Mouse (Mus musculus) hindbrain, embryonic 15.5 days (tissue): ENCODE measurements around the gene Znfx1. TPM values are rescaled to one million over a fixed set of nuclear protein-coding genes. Genes with fewer than 3 reads are reported as not detected.
"Not testable (repeated sequence)": the region's sequence is repeated elsewhere in the genome, so short reads cannot be mapped to it uniquely, and the experiment has no call there.

ENCODE experiments used
- ATAC-seq: fragments of 200-750 bp; cut with Nextera tagmentation; 2 replicates; pipeline ENCODE4 v1.8.0; 2017; ENCODE audit warnings: low read depth, moderate number of reproducible peaks, moderate TSS enrichment; ENCODE audit not compliant: low FRiP score
- H3K27ac ChIP-seq: fragments of 300-500 bp; sonication (generic); replicated peaks from 2 replicates; pipeline ENCODE4 v1.5.1; 2015; ENCODE audit warnings: mild to moderate bottlenecking, inconsistent platforms
- H3K27me3 ChIP-seq: fragments of 300-500 bp; sonication (generic); 2 replicates; pipeline ENCODE4 v1.6.1; 2015; ENCODE audit warnings: control low read depth, inconsistent platforms
- H3K36me3 ChIP-seq: fragments of 300-500 bp; sonication (generic); 2 replicates; pipeline ENCODE4 v1.6.1; 2015; ENCODE audit warnings: control low read depth, inconsistent platforms
- H3K4me1 ChIP-seq: fragments of 300-500 bp; sonication (generic); replicated peaks from 2 replicates; pipeline ENCODE4 v1.6.1; 2015; ENCODE audit warnings: control low read depth, inconsistent platforms
- H3K4me2 ChIP-seq: fragments of 300-500 bp; sonication (generic); 2 replicates; pipeline ENCODE4 v1.6.1; 2015; ENCODE audit warnings: moderate library complexity, mild to moderate bottlenecking, inconsistent platforms
- H3K4me3 ChIP-seq: fragments of 300-500 bp; sonication (generic); 2 replicates; pipeline ENCODE4 v1.5.1; 2015; ENCODE audit warnings: mild to moderate bottlenecking, inconsistent platforms
- H3K9ac ChIP-seq: fragments of 300-500 bp; sonication (generic); 2 replicates; pipeline ENCODE4 v1.6.1; 2015; ENCODE audit warnings: inconsistent platforms
- H3K9me3 ChIP-seq: fragments of 300-500 bp; sonication (generic); 2 replicates; pipeline ENCODE4 v1.6.1; 2016; ENCODE audit warnings: control low read depth, inconsistent platforms
- WGBS: fragments of 180-500 bp; shearing (Covaris S2); methylation state at CpG from one replicate; pipeline ENCODE4 v1.1.7; 2015; 5-methylcytosine and 5-hydroxymethylcytosine counted together
- polyA plus RNA-seq: library from polyadenylated mRNA; unstranded; fragments of >200 nt; fragmentation: Nextera tagmentation; extraction: Ambion mirVana; gene quantifications from 2 replicates; pipeline ENCODE4 v1.2.1, GENCODE M21; 2015

Znfx1 gene
- polyA plus RNA-seq, 1 experiment from 2014 or later: 9.7 TPM

- WGBS: 91% methylated on average over 6 of the region's 6 CpGs
These were observed 24.5 kb downstream of the Znfx1 start for GRCm38 (mm10) chr2:167038297-167038696.

GRCm38 (mm10) chr2:167037710-167038109 lies 25.1 kb downstream of the Znfx1 start:
- no peak overlapping the region for H3K9ac ChIP-seq
- 93% methylated on average over 12 of the region's 12 CpGs for WGBS
- H3K36me3 ChIP-seq: peaks cover 95% of the 10 kb centered on the region
- H3K27ac ChIP-seq: no peak overlapping the region
- no peak overlapping the region for H3K4me3 ChIP-seq
- no peak overlapping the region for H3K4me2 ChIP-seq
- no peaks in the 10 kb centered on the region for H3K27me3 ChIP-seq
- H3K9me3 ChIP-seq: no peaks in the 10 kb centered on the region
- no peak for ATAC-seq
- H3K4me1 ChIP-seq: no peaks in the 10 kb centered on the region

More at GRCm38 (mm10) chr2:167038297-167038696, 24.5 kb downstream of the Znfx1 start:
- H3K36me3 ChIP-seq: peaks cover 98% of the 10 kb centered on the region
- no peaks in the 10 kb centered on the region for H3K4me1 ChIP-seq
- no peak overlapping the region for H3K9ac ChIP-seq
- H3K27ac ChIP-seq: no peak overlapping the region
- no peak for ATAC-seq
- H3K9me3 ChIP-seq: no peaks in the 10 kb centered on the region
- no peak overlapping the region for H3K4me2 ChIP-seq
- no peak overlapping the region for H3K4me3 ChIP-seq
- H3K27me3 ChIP-seq: no peaks in the 10 kb centered on the region

GRCm38 (mm10) chr2:167030507-167030906 lies 32.3 kb downstream of the Znfx1 start:
- H3K4me3 ChIP-seq: no peak overlapping the region
- no peak overlapping the region for H3K4me2 ChIP-seq
- no peak overlapping the region for H3K27ac ChIP-seq
- H3K9me3 ChIP-seq: no peaks in the 10 kb centered on the region
- no peak overlapping the region for H3K9ac ChIP-seq
- H3K27me3 ChIP-seq: no peaks in the 10 kb centered on the region
- 94% methylated on average over 4 of the region's 4 CpGs for WGBS
- H3K36me3 ChIP-seq: peaks cover 86% of the 10 kb centered on the region
- ATAC-seq: no peak
- H3K4me1 ChIP-seq: no peaks in the 10 kb centered on the region

GRCm38 (mm10) chr2:167028553-167028952 lies 34.3 kb downstream of the Znfx1 start:
- H3K27me3 ChIP-seq: no peaks in the 10 kb centered on the region
- peaks cover 83% of the 10 kb centered on the region for H3K36me3 ChIP-seq
- H3K4me1 ChIP-seq: no peaks in the 10 kb centered on the region
- H3K4me2 ChIP-seq: no peak overlapping the region
- no peaks in the 10 kb centered on the region for H3K9me3 ChIP-seq
- 96% methylated on average over 7 of the region's 7 CpGs for WGBS
- no peak overlapping the region for H3K9ac ChIP-seq
- no peak overlapping the region for H3K4me3 ChIP-seq
- no peak for ATAC-seq
- no peak overlapping the region for H3K27ac ChIP-seq

- peaks cover 51% of the 10 kb centered on the region for H3K36me3 ChIP-seq
- H3K9me3 ChIP-seq: no peaks in the 10 kb centered on the region
These were observed 43.4 kb downstream of the Znfx1 start for GRCm38 (mm10) chr2:167019396-167019795.

GRCm38 (mm10) chr2:167015382-167015718 lies 47.5 kb downstream of the Znfx1 start:
- peak overlapping the region; percentile 55 for H3K4me3 ChIP-seq
- H3K27me3 ChIP-seq: no peaks in the 10 kb centered on the region
- H3K27ac ChIP-seq: peak overlapping the region; percentile 64
- WGBS: under 1% methylated on average over 20 of the region's 21 CpGs
- peaks cover 20% of the 10 kb centered on the region for H3K4me1 ChIP-seq
- peak overlapping the region; percentile 78 for H3K4me2 ChIP-seq
- H3K9ac ChIP-seq: peak overlapping the region; percentile 59
- peak; percentile 77 for ATAC-seq
- H3K9me3 ChIP-seq: no peaks in the 10 kb centered on the region
- peaks cover 19% of the 10 kb centered on the region for H3K36me3 ChIP-seq

More at GRCm38 (mm10) chr2:167019396-167019795, 43.4 kb downstream of the Znfx1 start:
- peaks cover 20% of the 10 kb centered on the region for H3K4me1 ChIP-seq
- no peak overlapping the region for H3K4me3 ChIP-seq
- no peak overlapping the region for H3K9ac ChIP-seq
- no peak overlapping the region for H3K27ac ChIP-seq
- WGBS: 93% methylated on average over 10 of the region's 10 CpGs
- no peak for ATAC-seq
- no peak overlapping the region for H3K4me2 ChIP-seq
- no peaks in the 10 kb centered on the region for H3K27me3 ChIP-seq

GRCm38 (mm10) chr2:167014702-167015381 lies 48.0 kb downstream of the Znfx1 start, which contains the start of gene Ddx27:
Gene Ddx27, plus strand, starts transcription at chr2:167015193.
- Histone ChIP-seq H3K27ac (peak within 1 kb of the TSS; percentile 83), H3K4me2 (peak within 1 kb of the TSS; percentile 78), H3K9me3 (no peaks in the 10 kb centered on the region), H3K27me3 (no peaks in the 10 kb centered on the region), H3K36me3 (peaks cover 14% of the 10 kb centered on the region), H3K4me3 (peak within 1 kb of the TSS; percentile 55), H3K9ac (peak within 1 kb of the TSS; percentile 59), H3K4me1 (peaks cover 20% of the 10 kb centered on the region)
- peak; percentile 92 for ATAC-seq
- 2% methylated on average over 37 of the region's 37 CpGs for WGBS

- no peaks in the 10 kb centered on the region for H3K27me3 ChIP-seq
- H3K9me3 ChIP-seq: no peaks in the 10 kb centered on the region
- no peak for ATAC-seq
- no peak overlapping the region for H3K4me3 ChIP-seq
- H3K4me1 ChIP-seq: peaks cover 5% of the 10 kb centered on the region; the same call in 1 of the 2 replicates
- 91% methylated on average over 3 of the region's 3 CpGs for WGBS
- H3K36me3 ChIP-seq: no peaks in the 10 kb centered on the region
- H3K9ac ChIP-seq: no peak overlapping the region
- H3K4me2 ChIP-seq: no peak overlapping the region
- no peak overlapping the region for H3K27ac ChIP-seq
These were observed 52.3 kb downstream of the Znfx1 start for GRCm38 (mm10) chr2:167010546-167010945.

- H3K36me3 ChIP-seq: no peaks in the 10 kb centered on the region
- no peaks in the 10 kb centered on the region for H3K9me3 ChIP-seq
- H3K4me3 ChIP-seq: no peak overlapping the region
- no peak for ATAC-seq
- H3K4me1 ChIP-seq: 0 out of 2 replicates have a peak, but pooled peaks cover under 1% of the 10 kb centered on the region
- 82% methylated on average over 4 of the region's 4 CpGs for WGBS
- no peaks in the 10 kb centered on the region for H3K27me3 ChIP-seq
- no peak overlapping the region for H3K9ac ChIP-seq
- no peak overlapping the region for H3K27ac ChIP-seq
- no peak overlapping the region for H3K4me2 ChIP-seq
These were observed 53.3 kb downstream of the Znfx1 start for GRCm38 (mm10) chr2:167009483-167009882.

- ATAC-seq, H3K36me3 ChIP-seq, H3K27ac ChIP-seq, H3K9ac ChIP-seq, H3K9me3 ChIP-seq, H3K4me1 ChIP-seq, H3K4me3 ChIP-seq, H3K4me2 ChIP-seq, H3K27me3 ChIP-seq: not testable (repeated sequence)
- WGBS: 80% methylated on average over 4 of the region's 4 CpGs
These were observed 55.2 kb downstream of the Znfx1 start for GRCm38 (mm10) chr2:167007565-167007964.

GRCm38 (mm10) chr2:167007001-167007491 lies 55.8 kb downstream of the Znfx1 start:
- no peak overlapping the region for H3K27ac ChIP-seq
- no peak overlapping the region for H3K4me2 ChIP-seq
- no peak for ATAC-seq
- no peak overlapping the region for H3K9ac ChIP-seq
- H3K9me3 ChIP-seq: no peaks in the 10 kb centered on the region
- no peak overlapping the region for H3K4me3 ChIP-seq
- 66% methylated on average over 13 of the region's 13 CpGs for WGBS
- no peaks in the 10 kb centered on the region for H3K27me3 ChIP-seq
- no peaks in the 10 kb centered on the region for H3K4me1 ChIP-seq
- H3K36me3 ChIP-seq: no peaks in the 10 kb centered on the region

- WGBS: 86% methylated on average over 2 of the region's 2 CpGs
These were observed 56.5 kb downstream of the Znfx1 start for GRCm38 (mm10) chr2:167006355-167006754.

More at GRCm38 (mm10) chr2:167006355-167006754, 56.5 kb downstream of the Znfx1 start:
- H3K36me3 ChIP-seq: no peaks in the 10 kb centered on the region
- no peak overlapping the region for H3K27ac ChIP-seq
- no peaks in the 10 kb centered on the region for H3K4me1 ChIP-seq
- no peak overlapping the region for H3K4me3 ChIP-seq
- H3K4me2 ChIP-seq: no peak overlapping the region
- no peaks in the 10 kb centered on the region for H3K27me3 ChIP-seq
- no peak for ATAC-seq
- no peaks in the 10 kb centered on the region for H3K9me3 ChIP-seq
- no peak overlapping the region for H3K9ac ChIP-seq
